Mouse (Mus musculus) embryonic facial prominence, embryonic 15.5 days (tissue): ENCODE data around the gene Tspan3. TPM values are rescaled to one million over a fixed set of nuclear protein-coding genes. Genes with fewer than 3 reads are reported as not detected.

Experiments
- polyA plus RNA-seq: library from polyadenylated mRNA; unstranded; fragments of >200 nt; fragmentation: Nextera tagmentation; extraction: Ambion mirVana; gene quantifications from 2 replicates; pipeline ENCODE4 v1.2.1, GENCODE M21; 2015

The Tspan3 gene
- polyA plus RNA-seq, 1 experiment from 2014 or later, result 495 TPM

Other genes with a start within 250 kb of the Tspan3 start
- 12.3 and 14.0 TPM in 2 replicates for gene Scaper, start 227.4 kb downstream of the Tspan3 start, polyA plus RNA-seq
- not detected in 2 replicates for gene 4930563M21Rik, start 154.9 kb downstream of the Tspan3 start, polyA plus RNA-seq
- 236 and 252 TPM in 2 replicates for gene Rcn2, start 123.6 kb downstream of the Tspan3 start, polyA plus RNA-seq
- gene Pstpip1, start 75.5 kb downstream of the Tspan3 start, polyA plus RNA-seq, result 4.6 and 4.8 TPM in 2 replicates